Mouse (Mus musculus) left cerebral cortex, adult 8-10 months (tissue): ENCODE data around the gene Gm11563. TPM values are rescaled to one million over a fixed set of nuclear protein-coding genes. Genes with fewer than 3 reads are reported as not detected.
"Not testable (repeated sequence)": the region's sequence is repeated elsewhere in the genome, so short reads cannot be mapped to it uniquely, and the experiment has no call there.

Experiments
- DNase-seq, 2 experiments: peaks; one replicate each; pipeline ENCODE4 v3.0.0; 2022; ENCODE audit warnings: low spot score in 2 of 2
- total RNA-seq, 4 experiments: library from RNA; stranded (reverse); gene quantifications; 2 replicates each; pipeline ENCODE4 v1.2.4; 2022

Gm11563 gene
- total RNA-seq = not detected

DNA sequence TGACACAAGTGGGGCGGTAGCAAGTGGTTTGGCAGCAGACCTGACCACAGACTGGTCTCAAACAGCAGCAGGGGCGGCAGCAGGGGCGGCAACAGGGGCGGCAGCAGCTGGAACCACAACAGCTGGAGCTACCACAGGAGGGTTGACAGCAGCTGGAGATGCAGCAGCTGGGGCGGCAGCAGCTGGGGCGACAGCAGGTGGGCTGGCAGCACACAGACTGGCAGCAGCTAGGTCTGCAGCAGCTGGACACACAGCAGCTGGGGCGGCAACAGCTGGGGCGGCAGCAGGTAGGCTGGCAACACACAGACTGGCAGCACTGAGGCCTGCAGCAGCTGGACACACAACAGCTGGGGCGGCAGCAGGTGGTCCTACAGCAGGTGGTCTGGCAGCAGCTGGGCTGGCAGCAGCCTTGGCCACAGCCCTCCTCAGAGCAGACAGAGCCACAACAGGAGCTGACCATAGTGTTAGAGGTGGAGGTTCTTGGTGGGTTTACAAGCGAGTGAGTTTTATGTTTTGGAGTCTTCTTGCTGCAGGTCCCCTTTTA, at the start of gene Gm11563:
Gene Gm11563 (minus strand): TSS at position 494 of the 544 bp plus-strand sequence.
- not testable (repeated sequence) for DNase-seq

- no peak for DNase-seq
Observed at GRCm38 (mm10) chr11:99690463-99690862, 31.7 kb upstream of the Gm11563 start, which contains the start of gene Gm14190. Gm14190 (minus strand) TSS chr11:99690740.

DNA sequence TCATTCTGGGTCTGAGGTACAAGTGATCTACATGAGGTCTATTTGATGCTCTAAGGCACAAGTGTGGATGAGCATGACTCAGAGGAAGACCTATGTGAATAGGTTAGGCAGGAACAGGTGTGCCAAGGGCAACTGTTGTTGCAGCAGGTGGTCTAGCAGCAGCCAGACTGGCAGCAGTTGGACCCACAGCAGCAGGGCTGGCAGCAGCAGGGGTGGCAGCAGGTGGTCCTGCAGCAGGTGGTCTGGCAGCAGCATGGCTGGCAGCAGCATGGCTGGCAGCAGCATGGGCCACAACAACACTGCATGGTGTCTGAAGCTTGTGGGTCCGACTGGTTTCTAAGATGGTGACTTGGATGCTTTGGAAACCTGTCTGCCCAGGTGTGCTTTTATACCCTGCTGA, 26.5 kb upstream of the Gm11563 start:
- DNase-seq = not testable (repeated sequence)

- no peak for DNase-seq
Observed at GRCm38 (mm10) chr11:99683481-99683880, 24.7 kb upstream of the Gm11563 start.

GRCm38 (mm10) chr11:99665860-99666259, 7.1 kb upstream of the Gm11563 start, which contains the start of gene Krtap4-6:
Krtap4-6 (minus strand) TSS chr11:99665960.
- DNase-seq = no peak

DNA sequence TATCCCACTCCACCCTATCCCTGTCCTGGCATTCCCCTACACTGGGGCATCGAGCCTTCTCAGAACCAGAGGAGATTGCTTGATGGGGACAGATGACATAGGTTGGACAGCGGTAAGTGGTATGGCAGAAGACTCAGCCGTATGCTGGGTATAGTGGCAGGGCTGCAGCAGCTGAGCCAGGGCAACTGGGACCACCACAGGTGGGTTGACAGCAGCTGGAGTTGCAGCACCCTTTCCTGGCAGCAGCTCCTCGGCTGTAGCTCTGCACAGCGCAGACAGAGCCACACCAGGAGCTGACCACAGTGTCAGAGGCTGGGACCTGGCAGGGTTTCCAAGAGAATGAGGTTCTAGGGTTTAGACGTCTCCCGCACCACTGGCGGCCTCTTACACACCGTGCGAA, 4.0 kb upstream of the Gm11563 start:
- DNase-seq = no peak

- no peak for DNase-seq
Observed at GRCm38 (mm10) chr11:99659256-99659655, 496 bp upstream of the Gm11563 start.

DNA sequence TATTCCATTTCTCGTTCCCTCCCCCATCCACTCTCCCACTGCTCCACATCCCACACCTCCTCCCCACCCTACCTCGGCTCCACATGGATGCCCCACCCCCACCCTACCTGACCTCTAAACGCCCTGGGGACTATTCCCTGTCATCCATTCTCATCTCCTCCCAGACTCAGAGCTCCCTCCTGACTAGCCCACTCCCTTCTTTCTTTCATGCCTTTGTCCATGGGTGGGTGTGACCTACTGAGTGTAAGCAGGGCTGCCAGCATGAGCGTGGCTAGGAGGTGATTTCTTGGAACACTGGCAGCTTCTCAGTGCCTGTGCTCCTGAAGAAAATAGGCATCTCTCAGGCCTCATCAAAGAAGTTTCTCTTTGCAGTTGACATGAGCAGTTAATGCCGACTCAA, 1.7 kb downstream of the Gm11563 start:
- DNase-seq = no peak

DNA sequence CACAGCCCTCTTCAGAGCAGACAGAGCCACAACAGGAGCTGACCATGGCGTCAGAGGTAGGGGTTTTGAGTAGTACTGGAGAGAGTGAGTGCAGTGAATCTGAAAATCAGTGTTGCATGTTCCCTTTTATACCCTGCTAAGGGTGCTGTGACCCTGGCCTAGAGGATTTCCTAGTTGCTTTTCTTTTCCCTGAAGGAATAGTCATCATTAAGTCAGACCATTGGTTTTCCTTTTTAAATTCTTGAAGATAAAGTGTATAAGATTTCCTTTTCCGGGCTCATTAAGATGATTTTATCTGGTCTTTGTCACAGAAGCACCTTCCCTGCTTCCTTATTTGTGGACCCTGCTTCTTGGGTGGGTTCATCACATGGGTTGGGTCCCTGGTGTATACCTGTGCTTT, 8.6 kb downstream of the Gm11563 start, which contains the start of gene Gm11555:
Gene Gm11555 (minus strand): TSS at position 101 of the 400 bp plus-strand sequence.
- DNase-seq = no peak

DNA sequence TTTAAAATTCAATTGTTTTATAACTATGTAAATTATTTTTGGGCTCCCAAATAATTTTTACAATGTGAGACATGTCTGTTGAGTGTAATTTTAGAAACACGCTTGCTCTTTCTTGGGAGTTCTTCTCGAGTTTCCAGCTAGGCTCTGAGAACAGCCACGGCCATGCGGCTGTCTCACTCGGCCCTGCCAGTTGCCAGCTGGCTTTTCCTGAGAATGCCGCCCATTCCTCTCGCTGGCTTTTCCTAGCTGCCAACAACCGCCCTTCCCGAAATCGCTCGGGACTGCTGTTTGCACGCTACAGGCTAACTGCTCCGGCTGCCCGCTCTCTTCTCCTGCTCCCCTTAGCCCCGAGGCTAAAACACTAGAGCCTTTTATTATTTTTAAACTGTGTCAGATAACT, 12.3 kb downstream of the Gm11563 start:
- no peak for DNase-seq

DNA sequence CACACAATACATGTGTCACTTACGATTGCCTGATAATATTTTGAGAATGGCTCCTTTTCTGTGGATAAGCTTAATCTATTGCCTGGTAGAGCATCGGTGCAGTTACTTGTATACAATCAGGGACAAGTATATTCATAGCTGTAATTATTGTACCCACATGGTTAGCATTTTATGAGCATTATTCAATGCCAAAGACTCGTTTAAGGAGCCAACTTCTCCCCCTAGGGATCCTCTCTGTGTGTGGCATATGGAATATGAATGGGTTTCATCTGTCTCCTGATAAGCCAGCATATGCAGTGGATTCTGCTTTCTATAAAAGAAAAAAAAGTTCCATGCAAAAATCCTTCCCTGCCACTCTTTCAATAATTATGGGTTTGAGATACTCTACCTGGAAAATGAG, 14.4 kb downstream of the Gm11563 start:
- no peak for DNase-seq

DNA sequence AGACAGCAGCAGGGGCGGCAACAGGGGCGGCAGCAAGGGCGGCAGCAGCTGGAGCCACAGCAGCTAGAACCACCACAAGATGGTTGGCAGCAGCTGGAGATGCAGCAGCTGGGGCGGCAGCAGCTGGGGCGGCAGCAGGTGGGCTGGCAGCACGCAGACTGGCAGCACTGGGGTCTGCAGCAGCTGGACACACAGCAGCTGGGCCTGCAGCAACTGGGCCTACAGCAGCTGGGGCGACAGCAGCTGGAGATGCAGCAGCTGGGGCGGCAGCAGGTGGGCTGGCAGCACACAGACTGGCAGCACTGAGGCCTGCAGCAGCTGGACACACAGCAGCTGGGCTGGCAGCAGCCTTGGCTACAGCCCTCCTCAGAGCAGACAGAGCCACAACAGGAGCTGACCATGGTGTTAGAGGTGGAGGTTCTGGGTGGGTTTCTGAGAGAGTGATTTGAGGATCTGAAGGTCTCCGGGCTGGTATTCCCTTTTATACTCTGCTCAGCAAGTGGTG, 15.1 kb downstream of the Gm11563 start, which contains the start of gene Krtap4-7:
Gene Krtap4-7 (minus strand): TSS at position 455 of the 505 bp plus-strand sequence.
- DNase-seq = not testable (repeated sequence)

DNA sequence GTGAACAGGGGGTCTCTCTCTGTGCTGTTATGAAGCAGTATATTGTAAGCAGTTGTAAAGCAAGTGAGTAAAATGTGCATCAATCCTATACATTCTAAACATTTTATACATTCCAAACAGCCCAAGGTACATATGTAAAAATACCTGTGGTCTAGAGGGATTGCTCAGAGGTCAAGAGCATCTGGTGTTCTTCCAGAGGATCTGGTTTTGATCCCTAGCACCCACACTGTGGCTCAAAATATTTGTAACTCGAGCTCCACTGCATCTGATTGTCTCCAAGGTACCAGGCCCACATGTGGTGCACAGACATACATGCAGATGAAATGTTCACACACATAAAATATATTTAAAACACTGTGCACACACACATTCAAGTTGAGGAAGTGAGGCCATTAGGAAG, 17.8 kb downstream of the Gm11563 start:
- DNase-seq = no peak

DNA sequence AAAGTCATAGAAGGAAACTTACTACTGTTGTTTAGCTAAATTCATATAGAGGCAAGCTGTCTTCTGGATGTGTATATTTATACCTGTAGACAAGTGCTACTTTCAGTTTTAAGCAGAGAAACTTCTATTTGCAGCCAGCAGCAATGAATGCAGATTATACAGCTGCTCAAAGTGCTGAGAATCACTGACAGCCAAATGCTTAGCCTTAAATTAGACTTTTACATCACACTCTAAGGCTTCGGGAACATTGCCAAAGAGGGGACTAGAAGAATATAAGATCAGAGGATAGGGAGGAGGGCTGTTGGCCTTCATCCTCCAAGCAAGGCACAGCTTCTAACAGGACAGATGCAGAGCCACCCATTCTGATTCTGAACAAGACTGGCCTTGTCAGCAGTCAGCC, 21.7 kb downstream of the Gm11563 start:
- DNase-seq = no peak

DNA sequence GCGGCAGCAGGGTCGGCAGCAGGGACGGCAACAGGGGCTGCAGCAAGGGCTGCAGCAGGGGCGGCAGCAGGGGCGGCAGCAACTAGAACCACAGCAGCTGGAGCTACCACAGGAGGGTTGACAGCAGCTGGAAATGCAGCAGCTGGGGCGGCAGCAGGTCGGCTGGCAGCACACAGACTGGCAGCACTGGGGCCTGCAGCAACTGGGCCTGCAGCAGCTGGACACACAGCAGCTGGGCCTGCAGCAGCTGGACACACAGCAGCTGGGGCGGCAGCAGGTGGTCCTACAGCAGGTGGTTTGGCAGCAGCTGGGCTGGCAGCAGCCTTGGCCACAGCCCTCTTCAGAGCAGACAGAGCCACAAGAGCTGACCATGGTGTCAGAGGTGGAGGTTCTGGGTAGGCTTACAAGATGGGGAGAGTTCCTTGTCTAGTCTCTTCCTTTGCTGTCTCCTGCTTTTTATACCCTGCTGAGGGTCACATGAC, 24.1 kb downstream of the Gm11563 start, which contains the start of gene Krtap4-2:
Gene Krtap4-2 (minus strand): TSS at position 432 of the 482 bp plus-strand sequence.
- no peak for DNase-seq

- DNase-seq = peak in 1 of 2 experiments; percentile 17
Observed at GRCm38 (mm10) chr11:99633293-99633692, 25.5 kb downstream of the Gm11563 start.

DNA sequence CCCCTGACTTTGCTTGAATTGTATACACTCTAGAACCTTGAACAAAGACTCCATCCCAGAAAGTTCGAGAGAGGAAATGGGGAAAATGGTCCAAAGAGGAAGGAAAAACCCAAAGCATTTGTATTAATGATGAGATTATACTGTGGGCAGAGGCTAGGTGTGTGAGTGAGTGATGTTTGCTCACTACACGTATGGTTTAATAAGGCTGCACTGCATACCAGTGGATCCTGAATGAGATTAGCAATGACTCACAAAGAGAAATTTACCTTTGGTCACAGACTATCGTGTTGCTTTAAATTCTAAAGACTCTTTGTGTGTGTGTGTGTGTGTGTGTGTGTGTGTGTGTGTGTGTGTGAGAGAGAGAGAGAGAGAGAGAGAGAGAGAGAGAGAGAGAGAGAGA, 27.9 kb downstream of the Gm11563 start:
- no peak for DNase-seq

- DNase-seq = no peak
Observed at GRCm38 (mm10) chr11:99628138-99628537, 30.6 kb downstream of the Gm11563 start, which contains the start of gene Krtap4-1. Krtap4-1 (minus strand) TSS chr11:99628238.

GRCm38 (mm10) chr11:99620335-99620734, 38.4 kb downstream of the Gm11563 start, which contains the start of gene Gm11562:
Gm11562 (minus strand) TSS chr11:99620435.
- no peak for DNase-seq

DNA sequence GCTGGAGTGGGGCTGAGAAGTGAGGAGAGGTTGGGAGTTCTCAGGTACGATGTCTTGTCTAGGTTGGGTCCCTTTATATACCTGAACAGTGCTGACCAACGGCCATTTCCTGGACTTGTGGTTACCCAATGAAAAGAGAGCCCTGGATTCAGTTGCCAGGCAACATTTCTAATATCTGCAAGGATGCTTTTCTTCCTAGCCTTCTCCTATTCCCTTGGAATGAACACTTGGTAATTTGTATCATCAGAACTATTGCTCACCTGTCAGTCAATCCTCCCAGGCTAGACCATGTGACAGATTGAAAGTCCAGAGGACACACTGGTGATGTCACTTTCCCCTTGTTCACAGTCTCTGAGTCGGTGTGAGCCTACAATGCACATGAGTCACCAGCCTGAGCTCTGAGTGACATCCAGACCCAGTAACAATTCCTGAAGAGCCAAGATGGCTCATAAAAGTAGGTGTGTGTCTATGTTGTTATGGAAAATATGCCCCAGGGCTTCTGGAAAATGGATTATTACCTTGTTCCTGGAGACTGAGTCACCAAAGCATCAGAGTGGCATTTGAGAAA, 43.9 kb downstream of the Gm11563 start, which contains the start of gene Krtap2-4:
Gene Krtap2-4 (minus strand): TSS at position 51 of the 568 bp plus-strand sequence.
- DNase-seq = no peak

DNA sequence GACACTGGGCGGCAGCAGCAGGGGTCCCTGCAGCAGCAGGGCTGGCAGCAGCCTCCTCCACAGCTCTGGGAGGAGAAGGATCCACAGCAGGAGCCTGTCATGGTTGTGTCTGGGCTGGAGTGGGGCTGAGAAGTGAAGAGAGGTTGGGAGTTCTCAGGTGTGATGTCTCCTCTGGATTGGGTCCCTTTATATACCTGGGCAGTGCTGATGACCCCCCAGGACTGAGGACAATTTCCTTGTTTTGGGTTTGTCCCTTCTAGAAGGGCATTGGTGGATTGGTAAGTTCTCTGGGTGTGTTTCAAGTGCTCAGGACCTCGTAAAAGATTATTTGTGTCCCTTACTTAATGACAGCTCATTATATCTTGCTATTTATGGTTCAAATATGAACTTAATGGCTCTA, 48.7 kb downstream of the Gm11563 start, which contains the start of gene Gm11937:
Gene Gm11937 (minus strand): TSS at position 101 of the 400 bp plus-strand sequence.
- DNase-seq = not testable (repeated sequence)

DNA sequence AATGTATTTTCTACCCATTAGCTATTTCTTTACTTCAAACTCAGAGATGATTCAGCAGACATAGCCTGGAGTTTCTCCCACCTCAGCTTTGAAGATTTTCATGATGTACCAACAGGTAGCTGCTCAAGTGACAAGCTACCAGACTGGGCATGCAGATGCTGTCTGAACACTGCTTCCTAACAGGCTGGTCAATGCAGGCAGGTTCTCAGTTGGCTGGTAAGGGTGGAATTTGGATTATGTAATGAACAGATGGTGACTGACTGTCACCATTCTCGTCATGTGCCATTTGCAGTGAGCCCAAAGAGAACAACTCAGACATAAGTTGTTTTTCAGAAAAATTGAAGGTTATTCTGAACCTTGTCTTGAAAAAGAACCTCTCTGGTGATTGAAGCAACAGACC, 49.6 kb downstream of the Gm11563 start:
- DNase-seq = peak in 1 of 2 experiments; percentile 64
